In genomic region chr6:90720996-90721746, GRCm38 (mm10) we compare ENCODE assay signal across 9 mouse cellular contexts.
DNase-seq lines count a peak whose midpoint lies in the region; ATAC-seq and TF ChIP-seq lines count a peak whose summit lies in the region.
"Had no signal": no experiment of that assay in that cellular context is flagged by ENCODE, and none has a peak within 500 bp of the region (broad histone marks: within the 10 kb centered on the region; RNA-seq: fewer than 3 reads in every experiment).

No protein-coding gene starts in this region.

- peak; percentile 75 to 76 for DNase-seq in cerebellum, postnatal 10 days
- no peak for DNase-seq in cerebellum, adult 9-10 months
- peak; percentile 82 for DNase-seq in lung, postnatal 36 days
- no peak for DNase-seq in embryo, embryonic 11 days

- H3K4me2 ChIP-seq in kidney, embryonic 14.5 days (replicated peaks; ENCODE audit: low read depth, low read length): no peak overlapping the region
- H3K4me2 ChIP-seq in midbrain, embryonic 15.5 days: no peak overlapping the region
- H3K4me2 ChIP-seq: hindbrain, embryonic 15.5 days had no signal

- no peak overlapping the region for H3K9ac ChIP-seq in kidney, embryonic 14.5 days (ENCODE audit: low read depth, low read length)
- H3K9ac ChIP-seq in midbrain, embryonic 15.5 days: no peak overlapping the region
- H3K9ac ChIP-seq: hindbrain, embryonic 15.5 days had no signal

- H3K4me3 ChIP-seq in E14TG2a.4 (replicated peaks; ENCODE audit: low read length): no peak overlapping the region
- H3K4me3 ChIP-seq in kidney, embryonic 14.5 days (ENCODE audit: low read length): no peak overlapping the region
- no peak overlapping the region for H3K4me3 ChIP-seq in midbrain, embryonic 15.5 days
- H3K4me3 ChIP-seq: hindbrain, embryonic 15.5 days had no signal

- H3K27me3 ChIP-seq in E14TG2a.4 (ENCODE audit: insufficient read depth, low read length): no peaks in the 10 kb centered on the region
- no peaks in the 10 kb centered on the region for H3K27me3 ChIP-seq in kidney, embryonic 14.5 days (ENCODE audit: control insufficient read depth, insufficient read depth, low read length)
- no peaks in the 10 kb centered on the region for H3K27me3 ChIP-seq in midbrain, embryonic 15.5 days (replicated peaks)
- H3K27me3 ChIP-seq: hindbrain, embryonic 15.5 days had no signal

- peak; percentile 68 for ATAC-seq in common myeloid progenitor, adult 5-6 weeks (replicated peaks; ENCODE audit: low read depth, poor library complexity, severe bottlenecking)
- ATAC-seq in kidney, embryonic 14.5 days (ENCODE audit: low FRiP score, low TSS enrichment): no peak
- no peak for ATAC-seq in midbrain, embryonic 15.5 days (replicated peaks)

- H3K36me3 ChIP-seq in E14TG2a.4 (ENCODE audit: insufficient read depth, low read length): no peaks in the 10 kb centered on the region
- no peaks in the 10 kb centered on the region for H3K36me3 ChIP-seq in kidney, embryonic 14.5 days (ENCODE audit: control insufficient read depth, insufficient read depth, low read length)
- H3K36me3 ChIP-seq in midbrain, embryonic 15.5 days (replicated peaks): no peaks in the 10 kb centered on the region
- H3K36me3 ChIP-seq: hindbrain, embryonic 15.5 days had no signal

- H3K4me1 ChIP-seq in E14TG2a.4 (replicated peaks; ENCODE audit: low read depth, low read length): peaks cover 7% of the 10 kb centered on the region
- peaks cover 20% of the 10 kb centered on the region for H3K4me1 ChIP-seq in kidney, embryonic 14.5 days (ENCODE audit: control insufficient read depth, insufficient read depth, low read length)
- peaks cover 39% of the 10 kb centered on the region for H3K4me1 ChIP-seq in midbrain, embryonic 15.5 days

- TF ChIP-seq CTCF in E14TG2a.4 (conservative IDR thresholded peaks at IDR 0.05; ENCODE audit: low read length): peak; percentile 56

- H3K27ac ChIP-seq in kidney, embryonic 14.5 days (ENCODE audit: low read depth, low read length): 0 out of 2 replicates have a peak overlapping the region, but pooled peaks have one; percentile 2
- no peak overlapping the region for H3K27ac ChIP-seq in midbrain, embryonic 15.5 days
- H3K27ac ChIP-seq: hindbrain, embryonic 15.5 days had no signal

- WGBS in kidney, embryonic 14.5 days: 62% methylated on average over 5 of the region's 5 CpGs
- 67% methylated on average over 5 of the region's 5 CpGs for WGBS in midbrain, embryonic 15.5 days

- no peaks in the 10 kb centered on the region for H3K9me3 ChIP-seq in E14TG2a.4 (ENCODE audit: low read length)
- H3K9me3 ChIP-seq in kidney, embryonic 14.5 days (ENCODE audit: control insufficient read depth, low read length): no peaks in the 10 kb centered on the region
- H3K9me3 ChIP-seq in midbrain, embryonic 15.5 days: no peaks in the 10 kb centered on the region
- H3K9me3 ChIP-seq: hindbrain, embryonic 15.5 days had no signal

Comparison
In these comparisons a context has a peak if more than half of its experiments do, and no peak if none do; other contexts are left out.
1. DNase-seq: peak in cerebellum, postnatal 10 days (2 of 2) and lung, postnatal 36 days (single experiment); none in cerebellum, adult 9-10 months (single experiment) and embryo, embryonic 11 days (single experiment).